Mouse (Mus musculus): ENCODE results near the gene Mmp25. TPM values are rescaled to one million over a fixed set of nuclear protein-coding genes. Genes with fewer than 3 reads are reported as not detected.

The Mmp25 gene
- total and polyA plus RNA-seq, 3 experiments, result not detected

DNA sequence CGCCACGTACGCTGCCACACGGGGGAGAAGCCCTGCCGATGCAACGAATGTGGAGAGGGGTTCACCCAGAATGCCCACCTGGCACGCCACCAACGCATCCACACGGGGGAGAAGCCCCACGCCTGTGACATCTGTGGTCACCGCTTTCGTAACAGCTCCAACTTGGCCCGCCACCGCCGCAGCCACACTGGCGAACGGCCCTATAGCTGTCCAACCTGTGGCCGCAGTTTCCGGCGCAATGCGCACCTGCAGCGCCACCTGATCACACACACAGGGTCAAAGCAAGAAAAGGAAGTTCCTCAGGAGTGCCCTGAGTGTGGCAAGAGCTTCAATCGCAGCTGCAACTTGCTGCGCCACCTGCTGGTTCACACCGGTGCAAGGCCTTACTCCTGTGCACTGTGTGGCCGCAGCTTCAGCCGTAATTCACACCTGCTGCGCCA is 34.7 kb downstream of the Mmp25 start:
- peak overlapping the region in 1 of 3 experiments; percentile 41 for H3K4me3 ChIP-seq (replicated peaks in 1 of 3; ENCODE audit: low read depth in 2 of 3, low read length in 2 of 3, poor library complexity in 1 of 3)
- no peaks in the 10 kb centered on the region for H3K79me2 ChIP-seq (replicated peaks; ENCODE audit: control insufficient read depth, extremely low read depth, insufficient read depth, poor library complexity, severe bottlenecking)
- no peak overlapping the region for H3K9ac ChIP-seq (ENCODE audit: insufficient read depth, low read depth)
- H3K9me3 ChIP-seq (replicated peaks; ENCODE audit: low read length), result no peaks in the 10 kb centered on the region
- TF ChIP-seq MAZ (IDR thresholded peaks at IDR 0.05; ENCODE audit: low read depth, low read length) (no peak), BHLHE40 (IDR thresholded peaks at IDR 0.05; ENCODE audit: low read depth, low read length) (peak; percentile 76), HCFC1 (IDR thresholded peaks at IDR 0.05; ENCODE audit: low read depth, low read length) (peak; percentile 40), MYC (IDR thresholded peaks at IDR 0.05; ENCODE audit: low read depth, low read length) (peak; percentile 62; the same call in 1 of the 2 replicates), ELF1 (IDR thresholded peaks at IDR 0.05; ENCODE audit: low read depth, low read length) (peak; percentile 67; the same call in 1 of the 2 replicates), EP300 (IDR thresholded peaks at IDR 0.05; ENCODE audit: low read length) (peak; percentile 57), IRF4 (IDR thresholded peaks at IDR 0.05; ENCODE audit: low read depth, low read length) (peak; percentile 47; the same call in 1 of the 2 replicates), ZC3H11A (IDR thresholded peaks at IDR 0.05; ENCODE audit: low read depth, low read length) (peak; percentile 18; the same call in 1 of the 2 replicates), CTCF (conservative IDR thresholded peaks at IDR 0.05 in 1 of 2, IDR thresholded peaks at IDR 0.05 in 1 of 2; ENCODE audit: low read depth in 2 of 2, low read length in 2 of 2) (peak; percentile 44 to 91; a peak in 2 of 4 replicates), MEF2A (IDR thresholded peaks at IDR 0.05; ENCODE audit: borderline replicate concordance, low read depth, low read length) (0 out of 2 replicates have a peak, but pooled peaks have one; percentile 28), USF1 (IDR thresholded peaks at IDR 0.05; ENCODE audit: low read depth, low read length) (peak; percentile 14; the same call in 1 of the 2 replicates), SMC3 (IDR thresholded peaks at IDR 0.05; ENCODE audit: low read depth, low read length) (peak; percentile 89), MAFK (IDR thresholded peaks at IDR 0.05; ENCODE audit: insufficient replicate concordance, low read length) (no peak), NELFE (IDR thresholded peaks at IDR 0.05; ENCODE audit: low read depth, low read length) (no peak; the same call in 1 of the 2 replicates), MAX (IDR thresholded peaks at IDR 0.05; ENCODE audit: low read length) (peak; percentile 60; the same call in 1 of the 2 replicates), SIN3A (IDR thresholded peaks at IDR 0.05; ENCODE audit: low read length) (no peak), ETS1 (conservative IDR thresholded peaks at IDR 0.05; ENCODE audit: low read depth, low read length) (peak; percentile 50; the same call in 1 of the 2 replicates), TCF12 (IDR thresholded peaks at IDR 0.05; ENCODE audit: low read depth, low read length) (peak; percentile 94), RAD21 (IDR thresholded peaks at IDR 0.05; ENCODE audit: low read depth, low read length) (peak; percentile 73)
- dilution Hi-C loops (cut with MboI; ENCODE audit: extremely low pct_ligation_motif_present, extremely low pct_unique_long_range_greater_than_20kb, low sequenced_read_pairs), result no loop called here
- H3K4me2 ChIP-seq (ENCODE audit: insufficient read depth, low read depth, poor library complexity, severe bottlenecking), result peak overlapping the region; percentile 57
- H3K27me3 ChIP-seq (replicated peaks), result peaks cover 81% of the 10 kb centered on the region
- no peak overlapping the region for H3K27ac ChIP-seq (ENCODE audit: insufficient read depth, low read depth)
- DNase-seq (ENCODE audit: extremely low read depth), result peak; percentile 81
- peaks cover 7 to 10% of the 10 kb centered on the region in 2 experiments for H3K4me1 ChIP-seq (ENCODE audit: control insufficient read depth in 1 of 2, insufficient read depth in 2 of 2)
- no peaks in the 10 kb centered on the region for H3K36me3 ChIP-seq (replicated peaks in 1 of 2; ENCODE audit: control insufficient read depth in 1 of 2, insufficient read depth in 1 of 2, low read length in 1 of 2)
- in situ Hi-C loops (cut with MboI; ENCODE audit: low pct_ligation_motif_present, low pct_unique_long_range_greater_than_20kb, low sequenced_read_pairs), result no loop called here

DNA sequence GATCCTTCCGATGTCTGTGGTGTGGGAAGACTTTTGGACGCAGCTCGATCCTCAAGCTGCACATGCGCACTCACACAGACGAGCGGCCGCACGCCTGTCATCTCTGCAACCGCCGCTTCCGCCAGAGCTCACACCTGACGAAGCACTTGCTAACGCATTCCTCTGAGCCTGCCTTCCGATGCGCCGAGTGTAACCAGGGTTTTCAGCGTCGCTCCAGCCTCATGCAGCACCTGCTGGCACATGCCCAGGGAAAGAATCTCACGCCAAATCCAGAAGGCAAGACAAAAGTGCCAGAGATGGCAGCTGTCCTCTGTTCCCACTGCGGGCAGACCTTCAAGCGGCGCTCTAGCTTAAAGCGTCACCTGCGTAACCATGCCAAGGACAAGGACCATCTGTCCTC is 35.5 kb downstream of the Mmp25 start:
- Histone ChIP-seq H3K4me1 (ENCODE audit: control insufficient read depth in 1 of 2, insufficient read depth in 2 of 2) (peaks cover 7 to 10% of the 10 kb centered on the region in 2 experiments), H3K79me2 (replicated peaks; ENCODE audit: control insufficient read depth, extremely low read depth, insufficient read depth, poor library complexity, severe bottlenecking) (no peaks in the 10 kb centered on the region), H3K27me3 (replicated peaks) (peaks cover 81% of the 10 kb centered on the region), H3K9ac (ENCODE audit: insufficient read depth, low read depth) (no peak overlapping the region), H3K4me2 (ENCODE audit: insufficient read depth, low read depth, poor library complexity, severe bottlenecking) (no peak overlapping the region), H3K9me3 (replicated peaks; ENCODE audit: low read length) (no peaks in the 10 kb centered on the region), H3K36me3 (replicated peaks in 1 of 2; ENCODE audit: control insufficient read depth in 1 of 2, insufficient read depth in 1 of 2, low read length in 1 of 2) (no peaks in the 10 kb centered on the region), H3K27ac (ENCODE audit: insufficient read depth, low read depth) (no peak overlapping the region), H3K4me3 (replicated peaks in 1 of 3; ENCODE audit: low read depth in 2 of 3, low read length in 2 of 3, poor library complexity in 1 of 3) (no peak overlapping the region)
- TF ChIP-seq KAT2A (IDR thresholded peaks at IDR 0.05; ENCODE audit: insufficient replicate concordance, low read length) (no peak), TCF12 (IDR thresholded peaks at IDR 0.05; ENCODE audit: low read depth, low read length) (no peak), USF2 (conservative IDR thresholded peaks at IDR 0.05; ENCODE audit: low read depth, low read length) (no peak), CTCF (conservative IDR thresholded peaks at IDR 0.05 in 1 of 2, IDR thresholded peaks at IDR 0.05 in 1 of 2; ENCODE audit: low read depth in 2 of 2, low read length in 2 of 2) (no peak), SIN3A (IDR thresholded peaks at IDR 0.05; ENCODE audit: low read length) (no peak), BHLHE40 (IDR thresholded peaks at IDR 0.05; ENCODE audit: low read depth, low read length) (no peak), NRF1 (IDR thresholded peaks at IDR 0.05; ENCODE audit: low read depth, low read length) (no peak), GABPA (IDR thresholded peaks at IDR 0.05; ENCODE audit: insufficient replicate concordance, low read depth, low read length) (no peak)
- in situ Hi-C loops (cut with MboI; ENCODE audit: low pct_ligation_motif_present, low pct_unique_long_range_greater_than_20kb, low sequenced_read_pairs), result no loop called here
- no peak for DNase-seq (ENCODE audit: extremely low read depth)
- dilution Hi-C loops (cut with MboI; ENCODE audit: extremely low pct_ligation_motif_present, extremely low pct_unique_long_range_greater_than_20kb, low sequenced_read_pairs), result no loop called here
